Mouse (Mus musculus): ENCODE measurements around the gene Adam33.
"Not testable (repeated sequence)": the region's sequence is repeated elsewhere in the genome, so short reads cannot be mapped to it uniquely, and the experiment has no call there.

Gene Adam33

DNA sequence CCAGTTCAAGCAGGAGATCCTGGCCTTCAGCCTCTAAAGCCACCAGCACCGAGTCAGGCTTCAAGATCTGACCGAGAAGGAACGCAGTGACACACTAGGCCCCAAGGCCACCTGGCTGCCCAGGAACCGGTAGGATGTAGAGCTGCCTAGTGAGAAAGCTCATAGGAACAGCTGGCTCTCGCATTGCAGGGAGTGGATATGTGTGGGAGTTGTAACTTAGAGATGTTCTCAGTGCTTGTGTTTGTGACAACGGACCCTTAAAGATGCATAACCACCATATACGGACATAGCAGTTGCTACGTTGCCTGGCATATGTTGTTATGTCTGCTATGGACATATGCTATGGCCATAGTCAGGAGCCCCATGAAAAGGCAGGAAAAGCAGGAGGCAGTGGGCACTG, 4.9 kb downstream of the Adam33 start:
- no peak for DNase-seq (ENCODE audit: low read depth)

DNA sequence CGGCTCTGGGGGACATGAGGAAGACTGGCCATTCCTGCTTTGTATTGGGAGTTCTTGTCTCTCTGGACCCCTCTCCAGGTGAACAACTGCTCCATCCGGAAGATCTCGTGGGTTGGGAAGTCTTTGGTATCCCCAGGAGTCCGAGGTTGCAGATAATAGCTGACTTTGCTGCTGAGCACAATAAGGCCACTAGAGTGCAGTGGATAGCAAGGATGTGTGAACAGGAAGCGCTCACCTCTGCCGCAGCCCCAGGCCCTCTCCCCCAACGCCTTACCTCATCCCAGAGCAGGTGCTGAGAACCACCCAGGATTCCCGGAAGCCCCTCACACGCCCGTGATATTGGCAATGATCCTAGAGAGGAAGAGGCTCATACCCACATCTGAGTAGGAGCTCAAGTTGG, 7.4 kb downstream of the Adam33 start:
- DNase-seq (ENCODE audit: low read depth): peak; percentile 60

DNA sequence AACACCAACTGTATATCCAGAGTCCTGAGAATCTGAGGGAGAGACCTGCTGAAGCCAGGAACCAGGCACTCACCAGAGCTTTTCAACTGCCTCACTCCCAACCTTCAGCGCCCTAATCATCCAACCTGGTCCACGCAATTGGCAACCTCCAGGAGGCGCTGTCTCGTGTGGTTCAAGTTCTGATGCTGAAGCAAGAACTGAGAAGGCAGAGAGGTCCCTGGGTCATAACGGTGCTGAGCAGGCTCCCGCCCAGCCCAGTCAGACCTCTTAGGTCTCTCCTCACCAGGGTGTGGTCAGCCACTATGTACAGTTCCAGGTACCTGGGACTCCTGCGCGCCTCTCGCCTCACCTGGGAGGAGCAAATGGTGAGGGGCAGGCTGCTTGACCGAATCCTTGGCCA, 8.0 kb downstream of the Adam33 start:
- peak; percentile 66 for DNase-seq (ENCODE audit: low read depth)

DNA sequence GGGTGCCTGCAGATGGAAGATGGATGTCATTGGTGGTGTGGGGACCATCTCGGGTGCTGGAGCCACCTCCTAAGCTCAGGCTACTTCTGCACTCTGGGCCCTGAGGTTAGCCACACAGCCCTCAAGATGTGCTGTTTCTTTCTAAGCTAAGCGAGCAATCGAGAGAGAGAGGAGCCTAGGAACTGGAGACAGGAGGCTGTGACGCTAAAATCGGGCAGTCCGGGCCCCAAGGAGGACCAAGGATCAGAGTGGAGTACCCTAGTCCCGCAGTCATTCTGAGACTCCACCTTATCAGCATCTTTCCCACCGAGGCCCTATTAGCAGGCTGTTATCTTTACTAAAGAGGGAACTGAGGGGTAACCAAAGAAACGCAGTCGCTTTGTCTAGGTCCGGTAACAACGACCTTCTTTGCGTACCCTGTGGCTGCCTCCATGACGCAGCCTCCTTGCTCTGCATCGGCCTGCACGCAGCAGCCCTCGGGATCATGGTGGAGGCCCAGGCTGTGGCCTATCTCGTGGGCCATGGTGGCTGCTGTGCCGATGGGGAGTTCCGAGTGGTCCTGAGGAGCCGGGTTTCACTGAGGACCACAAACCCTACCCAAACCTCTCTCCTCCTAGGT, 8.9 kb downstream of the Adam33 start:
- DNase-seq (ENCODE audit: low read depth): no peak

DNA sequence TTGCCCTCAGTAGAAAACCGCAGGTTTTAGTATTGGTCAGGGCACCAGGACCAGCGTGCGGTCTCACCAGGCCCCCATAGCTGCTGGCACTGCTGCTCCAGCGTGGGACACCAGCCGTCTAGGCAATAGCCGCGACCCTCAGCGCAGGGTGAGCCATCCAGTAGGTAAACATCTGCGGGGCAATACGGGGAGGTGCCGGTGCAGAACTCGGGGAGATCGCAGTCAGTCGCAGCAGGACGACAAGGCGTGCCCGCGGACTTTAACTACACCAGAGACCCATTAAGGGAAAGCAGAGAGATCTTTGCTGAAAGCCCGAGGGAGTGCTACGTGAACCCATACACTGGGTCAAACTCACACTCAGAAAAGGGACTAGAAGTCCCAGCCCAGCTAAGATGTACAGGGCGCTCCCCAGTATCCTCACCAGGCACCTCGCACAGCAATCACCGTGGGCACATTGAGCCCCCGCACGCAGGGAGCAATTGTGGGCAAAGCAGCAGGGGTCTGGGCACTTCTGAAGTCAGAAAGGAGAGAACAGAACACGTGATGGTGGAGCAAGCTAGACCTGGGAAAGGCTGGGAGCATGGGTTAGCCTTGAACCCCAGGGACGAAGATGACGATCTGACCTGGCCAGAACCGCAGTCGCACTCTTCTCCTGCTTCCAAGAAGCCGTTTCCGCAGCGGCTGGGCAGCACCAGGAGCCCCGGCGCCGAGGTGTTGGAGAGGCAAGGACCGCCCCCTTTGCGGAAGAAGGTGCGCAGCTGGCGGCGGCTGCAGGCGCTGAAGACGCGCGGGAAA, 9.6 kb downstream of the Adam33 start:
- DNase-seq (ENCODE audit: low read depth): no peak

DNA sequence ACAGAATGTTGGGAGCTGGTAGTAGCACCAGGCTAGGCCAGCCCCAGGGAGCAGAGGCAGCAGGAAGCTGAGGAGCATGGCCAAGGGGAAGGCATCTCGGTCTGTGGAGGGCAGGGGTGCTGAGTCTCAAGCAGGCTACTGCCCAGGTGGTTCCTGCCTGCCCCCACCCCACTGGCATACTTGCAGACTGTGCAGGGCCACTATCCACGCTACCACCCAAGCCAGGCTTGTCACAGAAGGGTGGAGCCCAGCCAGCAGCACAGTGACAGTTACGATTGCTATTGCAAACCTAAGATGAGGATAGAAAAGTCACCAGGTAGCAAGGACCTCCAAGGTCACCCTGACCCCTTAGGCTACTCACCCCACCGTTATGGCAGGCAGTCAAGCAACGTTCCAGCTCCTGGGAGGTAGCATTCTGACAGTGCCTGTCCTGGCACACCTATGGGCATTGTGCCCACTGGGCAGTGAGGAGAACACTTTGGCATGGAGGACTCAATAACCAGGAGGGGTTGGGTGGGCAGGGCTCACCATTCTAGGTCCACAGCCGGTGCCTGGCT, 10.7 kb downstream of the Adam33 start:
- DNase-seq (ENCODE audit: low read depth): no peak

DNA sequence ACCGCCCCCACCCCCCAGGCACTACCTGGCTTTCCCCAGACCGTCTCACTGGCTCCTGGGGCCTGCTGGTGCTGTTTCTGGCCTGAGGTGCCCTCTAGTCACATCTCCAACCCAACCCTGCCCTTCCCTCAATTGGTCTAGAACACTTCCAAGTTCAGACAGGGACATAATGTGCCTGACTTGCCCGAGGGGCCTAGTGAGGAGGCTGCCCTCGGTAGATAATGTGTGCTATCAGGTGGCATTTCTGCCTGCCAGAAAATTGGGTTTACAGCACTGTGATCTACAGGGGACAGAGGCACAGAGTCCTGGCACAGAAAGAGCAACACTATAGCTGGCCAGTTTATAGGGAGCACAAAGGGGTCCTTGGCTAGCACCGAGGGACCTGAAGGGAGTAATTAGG, 11.6 kb downstream of the Adam33 start:
- DNase-seq (ENCODE audit: low read depth): no peak

DNA sequence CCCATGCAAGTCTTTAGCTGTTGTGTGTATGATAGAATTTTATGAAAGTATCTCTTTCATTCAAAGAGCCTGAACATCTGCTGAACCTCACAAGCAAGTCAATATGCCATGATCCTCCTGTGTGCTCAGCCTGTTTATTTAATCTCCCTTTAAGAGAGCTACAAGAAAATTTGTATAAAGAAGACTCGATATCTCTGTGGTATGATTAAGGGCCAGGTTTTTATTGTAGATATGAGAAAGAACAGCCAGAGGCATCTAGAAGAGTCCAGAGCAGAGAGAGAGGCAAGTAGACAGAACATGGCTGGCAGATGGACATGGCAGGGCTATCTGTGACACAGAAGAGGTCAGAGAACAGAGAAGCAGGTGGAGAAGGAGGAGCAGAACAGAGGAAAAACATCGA, 17.6 kb downstream of the Adam33 start:
- no peak for DNase-seq (ENCODE audit: low read depth)

DNA sequence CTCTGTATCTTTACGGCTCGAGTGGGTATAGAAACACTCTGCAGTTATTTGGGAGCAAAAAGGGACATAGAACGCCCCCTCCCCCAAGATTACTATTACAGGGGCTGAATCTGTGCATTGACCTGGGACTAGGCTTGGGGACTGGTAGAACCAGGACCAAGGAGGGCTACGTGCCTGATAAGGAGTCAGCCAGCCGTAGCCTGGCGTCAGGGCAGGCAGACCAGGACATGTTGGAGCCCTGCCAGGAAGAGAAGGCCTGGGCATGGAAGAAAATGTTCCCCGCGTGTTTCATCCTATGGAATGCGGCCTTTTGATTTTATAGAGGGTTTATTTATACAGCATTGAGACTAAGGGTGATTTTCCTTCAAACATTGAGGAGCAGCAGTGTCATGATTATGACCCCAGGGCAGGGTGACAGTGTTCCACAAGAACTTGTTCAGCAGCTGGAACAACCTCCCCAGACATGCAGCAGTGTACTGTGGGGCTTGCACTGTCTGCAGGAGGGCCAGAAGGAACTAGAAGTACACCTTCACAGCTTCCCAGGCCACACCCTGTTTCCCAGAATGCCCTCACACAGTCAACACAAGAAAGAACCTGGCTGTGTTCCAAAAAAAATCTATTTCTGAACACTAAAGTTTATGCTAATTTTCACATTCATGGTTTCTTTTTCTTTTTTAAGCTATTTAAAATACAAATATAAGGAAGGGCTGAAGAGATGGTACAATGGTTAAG, 18.5 kb downstream of the Adam33 start:
- DNase-seq (ENCODE audit: low read depth): peak; percentile 13

DNA sequence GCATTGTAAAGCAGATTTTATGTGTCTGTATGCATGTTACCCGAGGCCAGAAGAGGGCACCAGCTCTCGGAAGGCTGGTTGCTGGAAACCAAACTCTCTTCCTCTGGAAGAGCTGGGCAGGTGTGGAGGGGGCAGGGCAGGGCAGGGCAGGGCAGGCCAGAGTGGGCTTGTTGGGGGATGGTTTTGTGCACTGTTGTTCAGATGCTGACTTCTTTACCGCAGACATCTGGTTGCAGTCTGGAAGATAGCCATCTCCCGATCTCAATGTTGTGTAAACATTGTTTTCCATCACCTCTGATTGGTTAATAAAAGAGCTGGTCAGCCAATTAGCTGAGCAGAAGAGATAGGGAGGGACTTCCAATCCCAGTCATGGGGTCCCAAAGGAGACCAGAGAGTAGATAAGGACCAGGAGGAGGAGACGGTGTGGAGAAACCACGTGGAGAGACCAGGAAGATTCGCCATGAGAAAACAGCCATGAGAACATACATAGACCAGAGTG, 19.2 kb downstream of the Adam33 start:
- peak; percentile 57 for DNase-seq (ENCODE audit: low read depth)

DNA sequence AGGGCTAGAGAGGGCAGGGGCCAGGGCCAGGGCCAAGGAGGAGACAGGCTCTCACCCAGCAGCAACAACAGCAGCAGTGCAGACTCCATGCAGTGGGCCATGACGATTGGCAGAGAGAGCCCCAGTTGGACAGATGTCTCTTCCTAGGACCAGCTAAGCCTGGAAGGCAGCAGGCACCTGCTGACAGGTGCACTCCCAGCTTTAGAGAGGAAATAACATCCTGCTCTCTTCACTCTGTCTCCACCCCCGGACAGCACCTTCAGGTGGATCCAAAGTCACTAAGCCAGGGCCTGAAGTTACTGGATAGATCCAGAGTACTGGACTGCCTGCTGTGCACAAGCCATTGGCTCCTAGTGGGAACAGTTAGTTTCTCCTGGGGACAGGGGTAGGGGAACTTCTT, 20.6 kb downstream of the Adam33 start, which contains the start of gene Gfra4:
Gfra4 (minus strand) TSS at position 101 of the 400 bp plus-strand sequence.
- DNase-seq (ENCODE audit: low read depth): no peak

DNA sequence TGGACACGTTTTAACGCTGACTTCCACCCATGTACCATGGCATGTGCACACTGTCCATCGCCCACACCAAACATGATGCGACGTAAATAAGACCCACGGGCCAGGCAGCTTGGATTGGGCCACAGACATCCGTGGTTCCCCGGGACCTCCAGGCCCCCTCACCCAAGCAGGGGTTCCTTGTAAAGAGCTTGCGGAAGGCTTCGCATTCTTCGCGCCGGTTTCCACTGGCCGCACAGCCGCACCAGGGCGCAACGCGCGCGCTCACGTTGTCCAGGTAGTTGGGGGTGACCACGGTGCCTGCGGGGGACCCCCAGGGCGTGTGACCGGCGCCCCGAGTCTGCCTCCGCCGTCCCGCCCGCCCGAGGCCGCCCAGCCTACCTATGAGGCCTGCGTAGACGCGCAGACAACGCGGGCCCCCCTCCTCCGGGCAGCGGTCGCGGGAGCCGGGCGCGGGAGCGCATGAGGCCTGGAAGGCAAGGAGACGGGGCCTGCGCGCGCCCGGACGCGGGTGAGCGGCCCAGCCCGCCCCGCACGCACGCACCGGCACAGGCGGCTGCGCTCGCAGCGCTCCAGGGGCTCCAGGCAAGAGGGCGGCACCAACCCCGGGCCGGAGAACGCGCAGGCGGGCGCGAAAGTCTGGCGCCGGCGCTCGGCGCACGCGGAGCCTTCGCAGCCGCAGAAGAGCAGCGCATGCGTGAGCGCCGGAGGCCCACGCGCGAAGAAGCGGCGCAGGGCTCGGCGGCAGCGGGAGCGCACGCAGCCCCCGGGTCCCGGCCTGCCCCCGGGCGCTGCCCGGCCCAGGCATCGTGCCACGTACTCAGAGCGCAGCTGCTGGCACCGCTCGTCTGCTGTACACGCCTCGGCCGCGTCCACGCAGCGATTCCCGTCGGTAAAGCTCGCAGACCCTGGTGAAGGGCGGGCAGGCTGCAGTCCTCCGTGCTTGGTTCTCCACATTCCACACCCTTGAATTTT, 22.5 kb downstream of the Adam33 start:
- DNase-seq (ENCODE audit: low read depth): no peak

DNA sequence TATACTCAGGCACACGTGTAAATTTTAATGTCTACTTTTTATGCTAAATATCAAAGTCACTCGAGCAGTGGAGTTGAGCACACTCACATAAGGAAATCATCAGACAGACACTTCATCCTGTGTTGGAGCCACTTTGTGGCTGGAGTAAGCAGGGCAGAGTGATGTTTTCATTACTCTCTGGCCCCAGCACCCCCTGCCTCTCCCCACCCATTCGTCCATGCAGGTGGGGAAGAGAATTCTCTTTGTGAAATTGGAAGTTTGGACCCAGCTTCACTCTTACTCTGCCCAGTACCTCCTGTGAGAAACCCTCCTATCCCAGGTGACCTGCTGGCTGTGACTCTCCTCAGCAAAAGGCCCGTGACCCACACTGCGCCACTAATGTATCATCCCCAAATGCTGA, 24.9 kb downstream of the Adam33 start:
- DNase-seq (ENCODE audit: low read depth): no peak

DNA sequence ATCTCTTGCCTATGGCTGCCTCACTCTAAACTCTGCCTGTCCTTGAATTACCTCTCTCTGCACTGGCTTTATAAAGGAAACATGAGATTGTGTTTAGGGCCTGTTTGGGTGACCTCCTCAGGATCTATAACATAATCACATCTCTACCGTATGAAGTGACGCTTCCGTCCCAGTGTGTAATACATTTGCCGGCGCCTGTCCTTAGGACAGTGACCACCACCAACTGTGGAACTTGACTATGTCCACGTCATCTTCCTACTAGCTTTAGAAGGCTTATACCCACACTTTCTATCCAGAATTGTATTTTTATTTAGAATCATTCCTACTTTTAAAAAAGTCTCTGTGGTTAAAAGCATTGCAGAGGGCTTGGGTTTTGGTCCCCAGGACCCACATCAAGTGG, 25.4 kb downstream of the Adam33 start:
- DNase-seq (ENCODE audit: low read depth): no peak

DNA sequence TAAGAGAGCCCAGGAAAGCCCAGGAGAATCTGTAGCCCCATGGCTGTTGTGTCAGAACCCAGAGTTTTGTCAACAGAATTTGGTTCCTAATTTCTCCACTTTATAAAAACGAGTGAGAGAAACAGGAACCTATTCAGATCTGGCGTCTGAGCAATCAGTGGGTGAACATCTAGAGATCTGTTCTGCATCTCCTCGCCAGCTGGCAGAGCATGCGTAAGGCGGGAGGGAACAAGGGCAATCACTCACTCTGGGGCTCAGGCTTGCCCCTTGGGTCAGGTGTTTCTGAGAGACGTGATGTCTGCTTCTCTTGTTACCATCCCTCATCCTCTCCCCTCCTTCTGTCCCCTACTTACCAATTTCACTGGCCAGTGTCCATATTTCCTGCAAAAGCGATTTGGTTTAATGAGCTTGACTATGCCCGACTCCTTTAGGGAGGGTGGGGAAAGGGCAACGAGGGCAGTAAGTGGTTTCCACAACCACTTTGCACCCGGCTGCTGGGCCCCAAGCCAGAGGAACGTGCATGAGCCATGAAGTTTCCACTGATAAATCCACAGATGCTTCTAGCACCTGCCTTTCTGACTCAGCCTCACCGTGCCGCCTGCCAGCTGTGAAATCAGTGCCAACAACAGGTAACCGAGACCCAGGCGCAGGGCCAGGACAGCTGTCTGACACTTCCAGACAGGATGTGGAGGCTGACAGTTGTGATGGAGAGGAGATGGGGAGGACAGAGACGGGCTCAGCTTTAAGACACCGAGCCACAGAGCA, 26.2 kb downstream of the Adam33 start:
- DNase-seq (ENCODE audit: low read depth): peak; percentile 44

DNA sequence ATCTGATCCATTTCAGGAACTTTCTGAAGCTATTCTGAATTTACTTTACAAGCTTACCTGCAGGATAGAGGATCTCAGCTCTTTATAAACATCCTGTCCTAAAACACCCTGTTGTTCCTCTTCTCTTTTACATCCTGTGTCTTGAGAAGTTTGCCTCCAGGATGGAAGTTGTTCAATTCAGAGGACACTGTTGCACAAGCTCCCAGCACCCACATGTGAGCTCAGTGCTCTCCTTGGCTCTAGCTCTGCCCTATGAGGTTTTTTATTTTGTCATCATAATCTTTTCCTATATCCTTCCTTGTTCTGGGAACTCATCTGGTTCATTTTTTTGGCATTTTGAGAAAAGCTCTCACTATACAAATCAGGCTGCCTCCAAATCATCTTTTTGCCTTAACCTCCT, 26.9 kb downstream of the Adam33 start:
- peak; percentile 36 for DNase-seq (ENCODE audit: low read depth)

DNA sequence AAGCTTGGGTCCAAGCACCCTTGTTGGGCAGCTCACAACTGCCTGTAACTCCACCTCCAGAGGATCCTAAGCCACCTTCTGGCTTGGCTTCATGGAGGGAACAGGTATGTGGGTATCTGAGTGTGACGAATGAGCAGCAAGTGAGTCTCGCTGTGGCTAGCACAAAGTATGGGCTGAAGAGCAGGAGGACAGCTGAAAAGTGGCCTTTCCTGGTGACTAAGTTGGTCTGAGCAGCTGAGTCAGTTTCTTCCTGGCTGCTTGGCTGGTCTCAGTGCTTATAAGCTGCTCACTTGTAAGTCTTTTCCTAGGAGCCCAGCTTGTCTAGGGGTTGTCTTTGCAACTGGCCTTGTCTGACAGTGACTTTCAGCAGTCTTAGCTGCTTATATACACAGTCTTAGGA, 27.3 kb downstream of the Adam33 start:
- DNase-seq (ENCODE audit: low read depth): peak; percentile 29

DNA sequence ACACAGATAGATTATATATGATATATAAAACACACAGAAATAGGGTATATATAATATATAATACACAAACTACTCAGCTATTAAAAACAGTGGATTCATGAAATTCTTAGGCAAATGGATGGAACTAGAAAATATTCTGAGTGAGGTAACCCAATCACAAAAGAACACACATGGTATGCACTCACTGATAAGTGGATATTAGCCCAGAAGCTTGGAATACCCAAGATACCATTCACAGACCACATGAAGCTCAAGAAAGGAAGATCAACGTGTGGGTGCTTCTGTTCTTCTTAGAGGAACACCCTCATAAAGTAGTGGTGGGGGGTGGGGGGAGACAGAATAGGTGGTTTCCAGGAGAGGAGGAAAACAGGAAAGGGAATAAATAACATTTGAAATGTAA, 32.2 kb downstream of the Adam33 start:
- not testable (repeated sequence) for DNase-seq (ENCODE audit: low read depth)

DNA sequence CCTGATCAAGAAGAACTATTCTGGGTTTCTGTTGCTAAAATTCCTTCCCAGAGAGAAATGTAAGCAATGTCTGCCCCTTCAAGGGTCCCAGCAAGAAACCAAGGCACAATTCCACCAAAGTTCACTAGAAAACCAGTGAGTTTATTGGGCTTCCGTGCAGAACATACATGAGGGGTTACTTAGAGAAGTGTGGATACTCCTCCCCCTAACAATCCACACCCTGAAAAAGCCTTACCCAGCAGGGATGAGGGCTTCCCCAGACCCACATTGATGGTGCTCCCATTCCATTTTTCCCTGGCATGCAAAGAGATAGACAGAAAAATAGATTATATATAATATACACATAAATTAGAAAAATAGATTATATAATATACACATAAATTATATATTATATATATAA, 32.6 kb downstream of the Adam33 start:
- no peak for DNase-seq (ENCODE audit: low read depth)

DNA sequence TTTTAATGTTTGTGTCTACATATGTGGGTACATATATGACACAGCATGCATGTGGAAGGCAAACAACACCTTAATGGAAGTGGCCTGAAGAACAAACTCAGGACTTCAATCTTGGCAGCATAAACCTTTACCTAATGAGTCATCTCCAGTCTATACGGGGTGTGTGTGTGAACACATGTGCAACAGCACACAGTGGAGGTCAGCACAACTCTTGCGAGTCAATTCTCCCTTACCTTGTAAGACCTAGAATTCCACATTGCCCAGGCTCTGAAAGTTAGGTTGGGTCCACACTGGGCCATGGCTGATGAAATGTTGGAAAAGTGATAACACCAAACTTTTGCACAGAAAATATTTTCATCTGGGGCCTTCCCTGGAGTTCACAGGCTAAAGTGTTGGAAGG, 33.1 kb downstream of the Adam33 start:
- peak; percentile 14 for DNase-seq (ENCODE audit: low read depth)

Measured in 416B (cell line).